Mouse (Mus musculus) lung, embryonic 16.5 days (tissue): Measurements from ENCODE around the gene Ahcyl1. TPM values are rescaled to one million over a fixed set of nuclear protein-coding genes. Genes with fewer than 3 reads are reported as not detected.

ENCODE experiments used
- ATAC-seq: fragments of 200-750 bp; cut with Nextera tagmentation; 2 replicates; pipeline ENCODE4 v1.8.0; 2017; ENCODE audit warnings: low read depth, mild to moderate bottlenecking, moderate library complexity
- H3K27ac ChIP-seq: fragments of 300-500 bp; sonication (generic); 2 replicates; pipeline ENCODE4 v1.5.1; 2014; ENCODE audit warnings: mild to moderate bottlenecking, control low read depth, low read length
- H3K27me3 ChIP-seq: fragments of 300-500 bp; sonication (generic); 2 replicates; pipeline ENCODE4 v1.6.1; 2014; ENCODE audit warnings: low read depth, low read length, mixed read lengths; ENCODE audit not compliant: control insufficient read depth, insufficient read depth
- H3K36me3 ChIP-seq: fragments of 300-500 bp; sonication (generic); 2 replicates; pipeline ENCODE4 v1.6.1; 2014; ENCODE audit warnings: low read length; ENCODE audit not compliant: control insufficient read depth, insufficient read depth
- H3K4me1 ChIP-seq: fragments of 300-500 bp; sonication (generic); replicated peaks from 2 replicates; pipeline ENCODE4 v1.6.1; 2014; ENCODE audit warnings: low read length, mixed read lengths; ENCODE audit not compliant: control insufficient read depth, insufficient read depth
- H3K4me2 ChIP-seq: fragments of 300-500 bp; sonication (generic); 2 replicates; pipeline ENCODE4 v1.6.1; 2014; ENCODE audit warnings: low read depth, low read length, control low read depth
- H3K4me3 ChIP-seq: fragments of 300-500 bp; sonication (generic); 2 replicates; pipeline ENCODE4 v1.5.1; 2014; ENCODE audit warnings: mild to moderate bottlenecking, low read length, control low read depth
- H3K9ac ChIP-seq: fragments of 300-500 bp; sonication (generic); 2 replicates; pipeline ENCODE4 v1.6.1; 2014; ENCODE audit warnings: low read length, control low read depth
- H3K9me3 ChIP-seq: fragments of 300-500 bp; sonication (generic); 2 replicates; pipeline ENCODE4 v1.6.1; 2016; ENCODE audit warnings: low read length; ENCODE audit not compliant: control insufficient read depth
- WGBS: fragments of 180-500 bp; shearing (Covaris S2); extraction: QIAGEN DNeasy Blood & Tissue Kit; methylation state at CpG from one replicate; pipeline ENCODE4 v1.1.7; 2014; 5-methylcytosine and 5-hydroxymethylcytosine counted together
- polyA plus RNA-seq: library from polyadenylated mRNA; unstranded; fragments of >200 nt; fragmentation: Nextera tagmentation; extraction: Ambion mirVana; gene quantifications from 2 replicates; pipeline ENCODE4 v1.2.1, GENCODE M21; 2015

Ahcyl1 gene
- polyA plus RNA-seq, 1 experiment from 2014 or later: 76.3 TPM

GRCm38 (mm10) chr3:107709156-107709555, 12.8 kb upstream of the Ahcyl1 start:
- Histone ChIP-seq H3K4me2 (no peak overlapping the region), H3K4me3 (no peak overlapping the region), H3K9me3 (no peaks in the 10 kb centered on the region), H3K27ac (no peak overlapping the region), H3K36me3 (no peaks in the 10 kb centered on the region), H3K27me3 (no peaks in the 10 kb centered on the region), H3K4me1 (no peaks in the 10 kb centered on the region), H3K9ac (no peak overlapping the region)
- 68% methylated on average over 3 of the region's 3 CpGs for WGBS
- ATAC-seq: no peak

GRCm38 (mm10) chr3:107707239-107707638, 10.9 kb upstream of the Ahcyl1 start:
- H3K27ac ChIP-seq: no peak overlapping the region
- no peaks in the 10 kb centered on the region for H3K9me3 ChIP-seq
- no peak for ATAC-seq
- H3K4me1 ChIP-seq: no peaks in the 10 kb centered on the region
- H3K9ac ChIP-seq: no peak overlapping the region
- no peak overlapping the region for H3K4me3 ChIP-seq
- no peaks in the 10 kb centered on the region for H3K27me3 ChIP-seq
- 57% methylated on average over 4 of the region's 4 CpGs for WGBS
- no peaks in the 10 kb centered on the region for H3K36me3 ChIP-seq
- H3K4me2 ChIP-seq: no peak overlapping the region

- Histone ChIP-seq H3K4me2 (no peak overlapping the region), H3K9ac (no peak overlapping the region), H3K9me3 (no peaks in the 10 kb centered on the region), H3K4me3 (no peak overlapping the region), H3K27ac (no peak overlapping the region), H3K36me3 (no peaks in the 10 kb centered on the region), H3K4me1 (no peaks in the 10 kb centered on the region), H3K27me3 (no peaks in the 10 kb centered on the region)
- 22% methylated on average over 2 of the region's 2 CpGs for WGBS
- peak; percentile 49; the same call in 1 of the 2 replicates for ATAC-seq
Observed at GRCm38 (mm10) chr3:107706164-107706563, 9.8 kb upstream of the Ahcyl1 start.

- 69% methylated on average over 1 of the region's 1 CpGs for WGBS
- no peaks in the 10 kb centered on the region for H3K27me3 ChIP-seq
- H3K9ac ChIP-seq: no peak overlapping the region
- no peaks in the 10 kb centered on the region for H3K4me1 ChIP-seq
- no peaks in the 10 kb centered on the region for H3K36me3 ChIP-seq
- no peak overlapping the region for H3K27ac ChIP-seq
- H3K4me2 ChIP-seq: no peak overlapping the region
- no peaks in the 10 kb centered on the region for H3K9me3 ChIP-seq
- ATAC-seq: no peak
- no peak overlapping the region for H3K4me3 ChIP-seq
Observed at GRCm38 (mm10) chr3:107704371-107704705, 8.0 kb upstream of the Ahcyl1 start.

GRCm38 (mm10) chr3:107703675-107704370, 7.5 kb upstream of the Ahcyl1 start:
- Histone ChIP-seq H3K4me3 (no peak overlapping the region), H3K4me1 (no peaks in the 10 kb centered on the region), H3K4me2 (no peak overlapping the region), H3K27ac (no peak overlapping the region), H3K36me3 (no peaks in the 10 kb centered on the region), H3K27me3 (no peaks in the 10 kb centered on the region), H3K9me3 (no peaks in the 10 kb centered on the region), H3K9ac (no peak overlapping the region)
- 82% methylated on average over 7 of the region's 7 CpGs for WGBS
- ATAC-seq: no peak

- no peak overlapping the region for H3K4me3 ChIP-seq
- H3K9me3 ChIP-seq: no peaks in the 10 kb centered on the region
- H3K27me3 ChIP-seq: no peaks in the 10 kb centered on the region
- WGBS: 73% methylated on average over 1 of the region's 1 CpGs
- no peak for ATAC-seq
- no peak overlapping the region for H3K9ac ChIP-seq
- no peaks in the 10 kb centered on the region for H3K36me3 ChIP-seq
- H3K4me2 ChIP-seq: no peak overlapping the region
- peaks cover 3% of the 10 kb centered on the region for H3K4me1 ChIP-seq
- H3K27ac ChIP-seq: no peak overlapping the region
Observed at GRCm38 (mm10) chr3:107701767-107702394, 5.5 kb upstream of the Ahcyl1 start.

- Histone ChIP-seq H3K36me3 (no peaks in the 10 kb centered on the region), H3K4me2 (no peak overlapping the region), H3K27ac (no peak overlapping the region), H3K9me3 (no peaks in the 10 kb centered on the region), H3K27me3 (no peaks in the 10 kb centered on the region), H3K4me1 (peaks cover 6% of the 10 kb centered on the region), H3K4me3 (no peak overlapping the region), H3K9ac (no peak overlapping the region)
- no peak for ATAC-seq
- 81% methylated on average over 2 of the region's 2 CpGs for WGBS
Observed at GRCm38 (mm10) chr3:107700625-107701024, 4.3 kb upstream of the Ahcyl1 start.

- Histone ChIP-seq H3K27ac (no peak overlapping the region), H3K4me1 (peaks cover 21% of the 10 kb centered on the region), H3K4me3 (0 out of 2 replicates have a peak overlapping the region, but pooled peaks have one; percentile 4), H3K9me3 (no peaks in the 10 kb centered on the region), H3K27me3 (no peaks in the 10 kb centered on the region), H3K36me3 (no peaks in the 10 kb centered on the region), H3K9ac (peak overlapping the region; percentile 40), H3K4me2 (peak overlapping the region; percentile 33; the same call in 1 of the 2 replicates)
- WGBS: 18% methylated on average over 3 of the region's 3 CpGs
- ATAC-seq: peak; percentile 18
Observed at GRCm38 (mm10) chr3:107696910-107697309, 550 bp upstream of the Ahcyl1 start.

- Histone ChIP-seq H3K4me2 (peak overlapping the region; percentile 80), H3K9me3 (no peaks in the 10 kb centered on the region), H3K36me3 (no peaks in the 10 kb centered on the region), H3K27ac (peak overlapping the region; percentile 94), H3K27me3 (no peaks in the 10 kb centered on the region), H3K4me1 (peaks cover 31% of the 10 kb centered on the region), H3K4me3 (peak overlapping the region; percentile 98), H3K9ac (peak overlapping the region; percentile 98)
- no peak for ATAC-seq
- WGBS: 3% methylated on average over 16 of the region's 16 CpGs
Observed at GRCm38 (mm10) chr3:107695219-107695947, 977 bp downstream of the Ahcyl1 start.
